Mouse (Mus musculus): ENCODE measurements around the gene Ccpg1. TPM values are rescaled to one million over a fixed set of nuclear protein-coding genes. Genes with fewer than 3 reads are reported as not detected.
A peak's percentile ranks its signal among the peaks of the same experiment; 100 is the strongest.

Gene Ccpg1
- total RNA-seq, 4 experiments from 2014 or later, result 88.1 to 113 (median 97.9) TPM

GRCm38 (mm10) chr9:72996167-72996566 is 10.9 kb downstream of the Ccpg1 start:
- no peak for DNase-seq (ENCODE audit: low spot score)

- no peak for DNase-seq (ENCODE audit: low spot score)
Measured at GRCm38 (mm10) chr9:72996806-72997205, 11.6 kb downstream of the Ccpg1 start.

- DNase-seq (ENCODE audit: low spot score), result no peak
Measured at GRCm38 (mm10) chr9:73000487-73000886, 15.3 kb downstream of the Ccpg1 start.

GRCm38 (mm10) chr9:73001314-73002011 is 16.2 kb downstream of the Ccpg1 start:
- DNase-seq (ENCODE audit: low spot score), result no peak

GRCm38 (mm10) chr9:73002177-73002576 is 16.9 kb downstream of the Ccpg1 start:
- no peak for DNase-seq (ENCODE audit: low spot score)

- no peak for DNase-seq (ENCODE audit: low spot score)
Measured at GRCm38 (mm10) chr9:73004076-73004475, 18.8 kb downstream of the Ccpg1 start.

GRCm38 (mm10) chr9:73005106-73005505 is 19.9 kb downstream of the Ccpg1 start:
- no peak for DNase-seq (ENCODE audit: low spot score)

GRCm38 (mm10) chr9:73006175-73006574 is 20.9 kb downstream of the Ccpg1 start:
- DNase-seq (ENCODE audit: low spot score), result no peak

- no peak for DNase-seq (ENCODE audit: low spot score)
Measured at GRCm38 (mm10) chr9:73008384-73008783, 23.2 kb downstream of the Ccpg1 start.

- DNase-seq (ENCODE audit: low spot score), result no peak
Measured at GRCm38 (mm10) chr9:73012629-73013028, 27.4 kb downstream of the Ccpg1 start.

- DNase-seq (ENCODE audit: low spot score), result no peak
Measured at GRCm38 (mm10) chr9:73014724-73015123, 29.5 kb downstream of the Ccpg1 start.

GRCm38 (mm10) chr9:73019841-73020240 is 34.6 kb downstream of the Ccpg1 start:
- no peak for DNase-seq (ENCODE audit: low spot score)

- no peak for DNase-seq (ENCODE audit: low spot score)
Measured at GRCm38 (mm10) chr9:73020566-73021097, 35.4 kb downstream of the Ccpg1 start.

GRCm38 (mm10) chr9:73025818-73026636 is 40.8 kb downstream of the Ccpg1 start:
- no peak for DNase-seq (ENCODE audit: low spot score)

- no peak for DNase-seq (ENCODE audit: low spot score)
Measured at GRCm38 (mm10) chr9:73030443-73030842, 45.2 kb downstream of the Ccpg1 start.

GRCm38 (mm10) chr9:73031421-73031820 is 46.2 kb downstream of the Ccpg1 start:
- DNase-seq (ENCODE audit: low spot score), result no peak

- no peak for DNase-seq (ENCODE audit: low spot score)
Measured at GRCm38 (mm10) chr9:73033406-73033805, 48.2 kb downstream of the Ccpg1 start.

GRCm38 (mm10) chr9:73039222-73039945 is 54.2 kb downstream of the Ccpg1 start:
- peak; percentile 94 for DNase-seq (ENCODE audit: low spot score)

- no peak for DNase-seq (ENCODE audit: low spot score)
Measured at GRCm38 (mm10) chr9:73040080-73040479, 54.9 kb downstream of the Ccpg1 start, which contains the start of gene Pigb. Gene Pigb (minus strand): TSS chr9:73040378.

- DNase-seq (ENCODE audit: low spot score), result peak; percentile 85
Measured at GRCm38 (mm10) chr9:73044146-73045079, 59.2 kb downstream of the Ccpg1 start, which contains the start of gene Rab27a. Gene Rab27a (plus strand): TSS chr9:73044854.

GRCm38 (mm10) chr9:73045204-73045603 is 60.0 kb downstream of the Ccpg1 start:
- no peak for DNase-seq (ENCODE audit: low spot score)

All from heart, adult 8-10 months (tissue).